Mouse (Mus musculus) spleen, postnatal 14 days (tissue): Measurements from ENCODE around the gene Psat1.

Experiments used
- DNase-seq, 2 experiments: peaks; one replicate each; pipeline ENCODE4 v3.0.0; 2021 to 2022; ENCODE audit warnings: low spot score in 2 of 2

The Psat1 gene

GRCm38 (mm10) chr19:15864129-15864528 lies 83.0 kb downstream of the Psat1 start:
- DNase-seq = no peak

DNA sequence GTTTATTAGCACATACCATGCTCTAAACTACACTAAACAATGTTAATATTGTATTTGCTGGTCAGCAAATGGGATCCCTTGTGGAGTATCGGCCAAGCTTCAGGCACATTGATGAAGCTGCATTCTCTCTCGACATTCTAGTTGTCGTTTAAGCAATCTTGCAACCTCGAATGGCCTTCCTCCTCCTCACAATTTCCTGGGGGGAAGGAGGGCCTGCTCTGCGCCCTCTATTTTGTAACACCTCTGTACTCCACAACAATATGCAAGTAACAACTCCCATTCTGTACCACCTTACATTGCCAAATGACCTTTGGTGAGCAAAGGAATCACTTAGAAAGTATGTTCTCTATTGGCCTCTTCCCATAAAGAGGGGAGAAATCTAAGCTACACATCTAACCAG lies 91.8 kb downstream of the Psat1 start:
- DNase-seq = no peak
